Comparison of ENCODE assay signal across 8 mouse cellular contexts in genomic region chr4:116123602-116124519, GRCm38 (mm10). TPM values are rescaled to one million over a fixed set of nuclear protein-coding genes. Genes with fewer than 3 reads are reported as not detected.
DNase-seq lines count a peak whose midpoint lies in the region; ATAC-seq and TF ChIP-seq lines count a peak whose summit lies in the region.

TSS of gene Rad54l (minus strand) at chr4:116123690.
TSS of gene Pomgnt1 (plus strand) at chr4:116123840.

- H3K27ac ChIP-seq in CH12.LX (ENCODE audit: insufficient read depth, low read depth) = no peak within 1 kb of the TSS
- H3K27ac ChIP-seq in heart, embryonic 14.5 days (replicated peaks in 1 of 2; ENCODE audit: control insufficient read depth in 1 of 2, insufficient read depth in 1 of 2, low read depth in 2 of 2, low read length in 2 of 2) = peak within 1 kb of the TSS; percentile 51 to 79
- peak within 1 kb of the TSS; percentile 83 for H3K27ac ChIP-seq in liver, embryonic 15.5 days (replicated peaks)
- no peak within 1 kb of the TSS for H3K27ac ChIP-seq in neural tube, embryonic 11.5 days (ENCODE audit: low read depth, low read length)
- peak within 1 kb of the TSS; percentile 25 for H3K27ac ChIP-seq in stomach, embryonic 16.5 days (ENCODE audit: low read length)

- no peaks in the 10 kb centered on the region for H3K27me3 ChIP-seq in CH12.LX (replicated peaks)
- H3K27me3 ChIP-seq in heart, embryonic 14.5 days (ENCODE audit: control insufficient read depth, insufficient read depth, low read length) = no peaks in the 10 kb centered on the region
- H3K27me3 ChIP-seq in liver, embryonic 15.5 days = no peaks in the 10 kb centered on the region
- H3K27me3 ChIP-seq in neural tube, embryonic 11.5 days (ENCODE audit: control insufficient read depth, insufficient read depth, low read length) = no peaks in the 10 kb centered on the region
- H3K27me3 ChIP-seq in stomach, embryonic 16.5 days (ENCODE audit: control insufficient read depth, insufficient read depth, low read length) = no peaks in the 10 kb centered on the region

- dilution Hi-C loops in CH12.LX (cut with MboI; ENCODE audit: extremely low pct_ligation_motif_present, extremely low pct_unique_long_range_greater_than_20kb, low sequenced_read_pairs) = no loop called here

- peaks cover 19% of the 10 kb centered on the region for H3K79me2 ChIP-seq in CH12.LX (replicated peaks; ENCODE audit: control insufficient read depth, extremely low read depth, insufficient read depth, poor library complexity, severe bottlenecking)

- WGBS in heart, embryonic 14.5 days = 4% methylated on average over 24 of the region's 24 CpGs
- 4% methylated on average over 24 of the region's 24 CpGs for WGBS in liver, embryonic 15.5 days (ENCODE audit: insufficient replicate concordance)
- WGBS in neural tube, embryonic 11.5 days = 7% methylated on average over 24 of the region's 24 CpGs
- WGBS in stomach, embryonic 16.5 days = 4% methylated on average over 24 of the region's 24 CpGs

- H3K4me1 ChIP-seq in CH12.LX (ENCODE audit: control insufficient read depth in 1 of 2, insufficient read depth in 2 of 2) = peaks cover 3 to 17% of the 10 kb centered on the region in 2 experiments; a peak in 3 of 4 replicates
- peaks cover 2 to 19% of the 10 kb centered on the region in 2 experiments; a peak in 3 of 4 replicates for H3K4me1 ChIP-seq in heart, embryonic 14.5 days (ENCODE audit: control insufficient read depth in 2 of 2, insufficient read depth in 2 of 2, low read length in 2 of 2)
- peaks cover 45% of the 10 kb centered on the region for H3K4me1 ChIP-seq in liver, embryonic 15.5 days (replicated peaks)
- H3K4me1 ChIP-seq in neural tube, embryonic 11.5 days (ENCODE audit: control insufficient read depth, insufficient read depth, low read length) = peaks cover 5% of the 10 kb centered on the region
- H3K4me1 ChIP-seq in stomach, embryonic 16.5 days (ENCODE audit: control insufficient read depth, insufficient read depth, low read length) = peaks cover 12% of the 10 kb centered on the region

- peak within 1 kb of the TSS; percentile 97 for H3K4me2 ChIP-seq in CH12.LX (ENCODE audit: insufficient read depth, low read depth, poor library complexity, severe bottlenecking)
- H3K4me2 ChIP-seq in heart, embryonic 14.5 days (ENCODE audit: low read length) = peak within 1 kb of the TSS; percentile 81
- peak within 1 kb of the TSS; percentile 83 for H3K4me2 ChIP-seq in liver, embryonic 15.5 days
- peak within 1 kb of the TSS; percentile 82 for H3K4me2 ChIP-seq in neural tube, embryonic 11.5 days (ENCODE audit: low read depth)
- H3K4me2 ChIP-seq in stomach, embryonic 16.5 days (ENCODE audit: low read depth, low read length) = peak within 1 kb of the TSS; percentile 72

- peak within 1 kb of the TSS; percentile 70 to 100 (median 80) for H3K4me3 ChIP-seq in CH12.LX (replicated peaks in 1 of 3; ENCODE audit: low read depth in 2 of 3, low read length in 2 of 3, poor library complexity in 1 of 3)
- H3K4me3 ChIP-seq in heart, embryonic 14.5 days (ENCODE audit: control insufficient read depth in 1 of 2, insufficient read depth in 1 of 2, low read depth in 1 of 2, low read length in 2 of 2) = peak within 1 kb of the TSS; percentile 50 to 56
- peak within 1 kb of the TSS; percentile 77 for H3K4me3 ChIP-seq in liver, embryonic 15.5 days (replicated peaks)
- peak within 1 kb of the TSS; percentile 58 for H3K4me3 ChIP-seq in neural tube, embryonic 11.5 days (ENCODE audit: low read depth, low read length)
- H3K4me3 ChIP-seq in stomach, embryonic 16.5 days (replicated peaks; ENCODE audit: low read length) = peak within 1 kb of the TSS; percentile 68

- DNase-seq in CH12.LX (ENCODE audit: extremely low read depth) = peak; percentile 93
- DNase-seq in c-Kit-negative CD71-positive TER-119-positive erythroid progenitor cells, embryonic 14.5 days (ENCODE audit: low read depth, low spot score) = peak; percentile 77
- peak; percentile 75 for DNase-seq in fibroblast of lung, adult 2 months (ENCODE audit: low read depth)
- peak; percentile 90 for DNase-seq in kidney, postnatal 10 days
- DNase-seq in neural tube, embryonic 11.5 days (ENCODE audit: low spot score) = peak; percentile 92

- no peak for TF ChIP-seq RAD21 in CH12.LX (IDR thresholded peaks at IDR 0.05; ENCODE audit: low read depth, low read length)

- TF ChIP-seq CTCF in CH12.LX (conservative IDR thresholded peaks at IDR 0.05 in 1 of 2, IDR thresholded peaks at IDR 0.05 in 1 of 2; ENCODE audit: low read depth in 2 of 2, low read length in 2 of 2) = no peak

- peak; percentile 93 for TF ChIP-seq POLR2A in CH12.LX (IDR thresholded peaks at IDR 0.05; ENCODE audit: low read depth, low read length)

- TF ChIP-seq EP300 in CH12.LX (IDR thresholded peaks at IDR 0.05; ENCODE audit: low read length) = no peak

- peak within 1 kb of the TSS; percentile 98 for H3K9ac ChIP-seq in CH12.LX (ENCODE audit: insufficient read depth, low read depth)
- H3K9ac ChIP-seq in heart, embryonic 14.5 days (ENCODE audit: low read length) = peak within 1 kb of the TSS; percentile 76
- peak within 1 kb of the TSS; percentile 74 for H3K9ac ChIP-seq in liver, embryonic 15.5 days
- peak within 1 kb of the TSS; percentile 61 for H3K9ac ChIP-seq in neural tube, embryonic 11.5 days (ENCODE audit: low read length)
- peak within 1 kb of the TSS; percentile 67 for H3K9ac ChIP-seq in stomach, embryonic 16.5 days (ENCODE audit: low read length)

- in situ Hi-C loops in CH12.LX (cut with MboI; ENCODE audit: low pct_ligation_motif_present, low pct_unique_long_range_greater_than_20kb, low sequenced_read_pairs) = no loop called here

- peaks cover 19 to 31% of the 10 kb centered on the region in 2 experiments for H3K36me3 ChIP-seq in CH12.LX (replicated peaks in 1 of 2; ENCODE audit: control insufficient read depth in 1 of 2, insufficient read depth in 1 of 2, low read length in 1 of 2)
- H3K36me3 ChIP-seq in heart, embryonic 14.5 days (ENCODE audit: control insufficient read depth, insufficient read depth, low read length) = 0 out of 2 replicates have a peak, but pooled peaks cover 5% of the 10 kb centered on the region
- peaks cover 16% of the 10 kb centered on the region for H3K36me3 ChIP-seq in liver, embryonic 15.5 days (replicated peaks)
- no peaks in the 10 kb centered on the region for H3K36me3 ChIP-seq in neural tube, embryonic 11.5 days (ENCODE audit: control insufficient read depth, insufficient read depth, low read length)
- no peaks in the 10 kb centered on the region for H3K36me3 ChIP-seq in stomach, embryonic 16.5 days (ENCODE audit: control insufficient read depth, insufficient read depth, low read length)

- no peaks in the 10 kb centered on the region for H3K9me3 ChIP-seq in CH12.LX (replicated peaks; ENCODE audit: low read length)
- no peaks in the 10 kb centered on the region for H3K9me3 ChIP-seq in heart, embryonic 14.5 days (ENCODE audit: control insufficient read depth, low read length)
- no peaks in the 10 kb centered on the region for H3K9me3 ChIP-seq in liver, embryonic 15.5 days (replicated peaks)
- no peaks in the 10 kb centered on the region for H3K9me3 ChIP-seq in neural tube, embryonic 11.5 days (ENCODE audit: control insufficient read depth, low read length)
- no peaks in the 10 kb centered on the region for H3K9me3 ChIP-seq in stomach, embryonic 16.5 days (replicated peaks; ENCODE audit: control insufficient read depth, low read length)

- ATAC-seq in heart, embryonic 14.5 days (ENCODE audit: insufficient number of reproducible peaks, insufficient read depth, low FRiP score, low read depth) = peak; percentile 90
- ATAC-seq in liver, embryonic 15.5 days (ENCODE audit: insufficient read depth) = peak; percentile 95
- peak; percentile 99 for ATAC-seq in neural tube, embryonic 11.5 days (ENCODE audit: insufficient read depth, low FRiP score, low TSS enrichment)
- peak; percentile 97 for ATAC-seq in stomach, embryonic 16.5 days (ENCODE audit: insufficient read depth, low FRiP score)

TF ChIP-seq in CH12.LX, 34 proteins besides CTCF, POLR2A, EP300 and RAD21 (continues in another document):
- TF ChIP-seq SMC3 (IDR thresholded peaks at IDR 0.05; ENCODE audit: low read depth, low read length) (no peak), RCOR1 (conservative IDR thresholded peaks at IDR 0.05; ENCODE audit: low read depth, low read length) (0 out of 2 replicates have a peak, but pooled peaks have one; percentile 41), MAX (IDR thresholded peaks at IDR 0.05; ENCODE audit: low read length) (peak; percentile 51; the same call in 1 of the 2 replicates), UBTF (IDR thresholded peaks at IDR 0.05; ENCODE audit: low read depth, low read length) (0 out of 2 replicates have a peak, but pooled peaks have one; percentile 23), GABPA (IDR thresholded peaks at IDR 0.05; ENCODE audit: insufficient replicate concordance, low read depth, low read length) (peak; percentile 8; the same call in 1 of the 2 replicates), MAZ (IDR thresholded peaks at IDR 0.05; ENCODE audit: low read depth, low read length) (no peak), HCFC1 (IDR thresholded peaks at IDR 0.05; ENCODE audit: low read depth, low read length) (peak; percentile 92), MAFK (IDR thresholded peaks at IDR 0.05; ENCODE audit: insufficient replicate concordance, low read length) (no peak), ZMIZ1 (IDR thresholded peaks at IDR 0.05; ENCODE audit: low read depth, low read length) (peak; percentile 71), NELFE (IDR thresholded peaks at IDR 0.05; ENCODE audit: low read depth, low read length) (peak; percentile 87), ETS1 (conservative IDR thresholded peaks at IDR 0.05; ENCODE audit: low read depth, low read length) (no peak), NRF1 (IDR thresholded peaks at IDR 0.05; ENCODE audit: low read depth, low read length) (peak; percentile 46; the same call in 1 of the 2 replicates)

RNA-seq across cellular contexts. Expression of gene Rad54l, which starts in this region (rescaled TPM):
- total RNA-seq in CH12.LX (2012; rRNA removed) (28.8 and 34.5 TPM in 2 replicates), CH12.LX (2014; rRNA removed) (21.6 and 22.8 TPM in 2 replicates)
- 48.5 and 53.3 TPM in 2 replicates for polyA plus RNA-seq in CH12.LX (2012; ENCODE audit: insufficient read length, low read depth)
- polyA plus RNA-seq in heart, embryonic 14.5 days (2014; fragmentation: Nextera tagmentation; extraction: Ambion mirVana) = 18.0 and 19.7 TPM in 2 replicates
- 26.0 and 26.8 TPM in 2 replicates for polyA plus RNA-seq in liver, embryonic 15.5 days (2015; fragmentation: Nextera tagmentation; extraction: Ambion mirVana)
- polyA plus RNA-seq in neural tube, embryonic 11.5 days (2014; fragmentation: Nextera tagmentation; extraction: Ambion mirVana) = 43.7 and 44.3 TPM in 2 replicates
- polyA plus RNA-seq in stomach, embryonic 16.5 days (2015; fragmentation: Nextera tagmentation; extraction: Ambion mirVana) = 20.9 and 24.1 TPM in 2 replicates

RNA-seq across cellular contexts. Expression of gene Pomgnt1, which starts in this region (rescaled TPM):
- total RNA-seq in CH12.LX (2012; rRNA removed) = 33.0 and 52.2 TPM in 2 replicates
- 39.9 and 40.7 TPM in 2 replicates for total RNA-seq in CH12.LX (2014; rRNA removed)
- polyA plus RNA-seq in CH12.LX (2012; ENCODE audit: insufficient read length, low read depth) = 40.2 and 42.8 TPM in 2 replicates
- polyA plus RNA-seq in heart, embryonic 14.5 days (2014; fragmentation: Nextera tagmentation; extraction: Ambion mirVana) = 66.3 and 66.4 TPM in 2 replicates
- 11.5 and 12.4 TPM in 2 replicates for polyA plus RNA-seq in liver, embryonic 15.5 days (2015; fragmentation: Nextera tagmentation; extraction: Ambion mirVana)
- 51.1 and 52.1 TPM in 2 replicates for polyA plus RNA-seq in neural tube, embryonic 11.5 days (2014; fragmentation: Nextera tagmentation; extraction: Ambion mirVana)
- 49.4 and 50.0 TPM in 2 replicates for polyA plus RNA-seq in stomach, embryonic 16.5 days (2015; fragmentation: Nextera tagmentation; extraction: Ambion mirVana)

Comparison
In these comparisons a context has a peak if more than half of its experiments do, and no peak if none do; other contexts are left out.
1. H3K27ac ChIP-seq: peak in heart, embryonic 14.5 days (2 of 2), liver, embryonic 15.5 days (single experiment) and stomach, embryonic 16.5 days (single experiment); none in CH12.LX (single experiment) and neural tube, embryonic 11.5 days (single experiment).
2. Peak in every context shown above with its lines, with median percentiles within 50 percentile points of each other: DNase-seq, H3K4me2 ChIP-seq, H3K4me3 ChIP-seq, H3K9ac ChIP-seq and ATAC-seq.